Mouse (Mus musculus) forebrain, embryonic 12.5 days (tissue): ENCODE measurements around the gene Sdsl. TPM values are rescaled to one million over a fixed set of nuclear protein-coding genes. Genes with fewer than 3 reads are reported as not detected.

Experiments used
- ATAC-seq: fragments of 200-750 bp; cut with Nextera tagmentation; 2 replicates; pipeline ENCODE4 v1.8.0; 2017; ENCODE audit warnings: moderate TSS enrichment; ENCODE audit not compliant: low FRiP score
- H3K27ac ChIP-seq: fragments of 300-500 bp; sonication (generic); 2 replicates; pipeline ENCODE4 v1.5.1; 2016; ENCODE audit warnings: mild to moderate bottlenecking
- H3K27me3 ChIP-seq: fragments of 300-500 bp; sonication (generic); 2 replicates; pipeline ENCODE4 v1.6.1; 2016; ENCODE audit warnings: mild to moderate bottlenecking
- H3K36me3 ChIP-seq: fragments of 300-500 bp; sonication (generic); replicated peaks from 2 replicates; pipeline ENCODE4 v1.6.1; 2016; ENCODE audit warnings: mild to moderate bottlenecking
- H3K4me1 ChIP-seq: fragments of 300-500 bp; sonication (generic); 2 replicates; pipeline ENCODE4 v1.6.1; 2016
- H3K4me2 ChIP-seq: fragments of 300-500 bp; sonication (generic); 2 replicates; pipeline ENCODE4 v1.6.1; 2016; ENCODE audit warnings: mild to moderate bottlenecking, moderate library complexity
- H3K4me3 ChIP-seq: fragments of 300-500 bp; sonication (generic); replicated peaks from 2 replicates; pipeline ENCODE4 v1.5.1; 2016; ENCODE audit warnings: mild to moderate bottlenecking
- H3K9ac ChIP-seq: fragments of 300-500 bp; sonication (generic); 2 replicates; pipeline ENCODE4 v1.6.1; 2016; ENCODE audit warnings: mild to moderate bottlenecking
- H3K9me3 ChIP-seq: fragments of 300-500 bp; sonication (generic); 2 replicates; pipeline ENCODE4 v1.6.1; 2016
- WGBS: fragments of 180-500 bp; shearing (Covaris S2); methylation state at CpG from one replicate; pipeline ENCODE4 v1.1.7; 2016; 5-methylcytosine and 5-hydroxymethylcytosine counted together
- polyA plus RNA-seq: library from polyadenylated mRNA; unstranded; fragments of >200 nt; fragmentation: Nextera tagmentation; extraction: Ambion mirVana; gene quantifications from 2 replicates; pipeline ENCODE4 v1.2.1, GENCODE M21; 2016

Sdsl gene
- polyA plus RNA-seq, 1 experiment from 2014 or later: 4.5 TPM

DNA sequence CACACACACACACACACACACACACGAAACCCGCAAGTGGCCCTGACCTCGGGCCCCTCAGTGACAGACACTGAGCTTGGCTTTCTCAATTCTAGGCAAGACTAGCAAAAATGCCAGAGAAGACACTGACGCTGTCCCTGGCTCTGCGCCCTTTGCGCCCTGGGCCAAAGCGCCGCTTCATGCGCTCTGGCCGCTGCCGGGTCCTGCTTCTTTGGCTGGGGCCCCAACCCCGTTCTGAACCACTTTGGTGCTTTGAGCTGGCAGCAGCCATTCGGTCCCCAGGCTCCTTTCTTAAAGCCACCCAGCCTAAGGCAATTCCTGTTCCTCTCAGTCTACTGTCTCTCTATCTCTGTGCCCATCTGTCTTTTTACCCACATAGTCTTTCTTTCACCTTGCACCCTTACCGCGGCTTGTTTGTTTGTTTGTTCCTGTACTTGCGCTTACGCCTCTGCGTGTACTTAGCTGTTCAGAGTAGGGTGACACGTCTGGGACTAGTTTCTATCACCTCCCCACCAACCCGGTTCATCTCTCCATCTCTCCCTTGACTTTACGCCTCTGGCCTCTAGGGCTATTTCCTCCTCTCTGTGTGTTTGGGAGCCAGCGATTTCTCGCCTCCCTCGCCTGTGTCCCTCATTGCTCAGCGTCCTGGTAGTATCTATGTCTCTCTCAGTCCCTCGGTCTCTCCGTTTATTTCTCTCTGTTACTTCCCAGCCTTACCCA is 33.5 kb downstream of the Sdsl start:
- H3K9ac ChIP-seq: peak overlapping the region; percentile 61
- H3K27me3 ChIP-seq: peaks cover 64% of the 10 kb centered on the region
- ATAC-seq: no peak
- H3K9me3 ChIP-seq: no peaks in the 10 kb centered on the region
- H3K36me3 ChIP-seq: no peaks in the 10 kb centered on the region
- H3K4me2 ChIP-seq: peak overlapping the region; percentile 74
- peaks cover 57% of the 10 kb centered on the region for H3K4me1 ChIP-seq
- H3K27ac ChIP-seq: peak overlapping the region; percentile 88
- 17% methylated on average over 27 of the region's 27 CpGs for WGBS
- peak overlapping the region; percentile 37 for H3K4me3 ChIP-seq

DNA sequence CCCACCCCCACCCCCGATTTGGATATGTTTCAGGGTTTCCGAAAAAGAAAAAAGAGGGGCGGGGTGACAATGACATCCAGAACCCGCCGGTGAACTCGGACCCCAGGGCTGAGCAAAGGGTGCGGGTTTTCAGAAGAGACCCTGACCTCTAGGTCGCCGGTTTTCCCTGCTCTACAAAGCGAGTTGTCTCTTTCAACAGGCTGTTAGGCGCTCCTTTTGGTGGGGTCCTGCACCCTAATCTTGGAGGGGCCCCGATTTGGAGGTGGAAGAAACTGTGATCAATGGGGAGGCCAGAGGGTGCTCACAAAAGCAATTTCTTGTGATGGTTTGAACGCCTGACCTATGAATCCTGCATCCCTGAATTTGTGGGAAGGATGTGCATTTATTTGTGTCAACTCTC is 34.1 kb downstream of the Sdsl start:
- H3K4me2 ChIP-seq: peak overlapping the region; percentile 74
- ATAC-seq: no peak

DNA sequence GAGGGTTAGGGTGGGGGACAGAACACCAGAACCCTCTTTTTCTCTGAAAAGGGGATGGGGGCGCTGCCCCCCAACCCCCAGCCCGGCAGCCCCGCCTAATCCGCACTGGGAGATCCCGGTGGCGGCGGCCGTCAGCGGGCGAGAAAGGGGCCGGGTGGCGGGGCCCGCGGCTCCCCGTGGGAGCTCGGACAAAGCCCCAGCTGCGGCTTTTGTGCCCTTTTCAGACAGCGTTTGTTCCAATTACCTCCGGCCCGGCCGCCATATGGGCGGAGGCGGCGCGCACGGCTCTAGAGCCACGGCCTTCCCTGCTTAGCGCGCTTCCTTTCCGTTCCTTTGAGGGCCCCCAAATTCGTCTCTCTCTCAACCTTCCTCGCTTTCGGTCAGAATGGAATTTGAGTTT is 34.6 kb downstream of the Sdsl start:
- Histone ChIP-seq H3K4me2 (peak overlapping the region; percentile 74), H3K9me3 (no peaks in the 10 kb centered on the region), H3K9ac (peak overlapping the region; percentile 61), H3K27me3 (peaks cover 74% of the 10 kb centered on the region), H3K36me3 (no peaks in the 10 kb centered on the region), H3K4me1 (peaks cover 61% of the 10 kb centered on the region), H3K27ac (peak overlapping the region; percentile 88), H3K4me3 (peak overlapping the region; percentile 37)
- no peak for ATAC-seq
- WGBS: under 1% methylated on average over 33 of the region's 33 CpGs

More for the DNA sequence above, 34.1 kb downstream of the Sdsl start:
- Histone ChIP-seq H3K4me1 (peaks cover 57% of the 10 kb centered on the region), H3K36me3 (no peaks in the 10 kb centered on the region), H3K9me3 (no peaks in the 10 kb centered on the region), H3K27ac (peak overlapping the region; percentile 88), H3K9ac (peak overlapping the region; percentile 61), H3K27me3 (peaks cover 69% of the 10 kb centered on the region), H3K4me3 (peak overlapping the region; percentile 37)
- WGBS: 2% methylated on average over 13 of the region's 13 CpGs

DNA sequence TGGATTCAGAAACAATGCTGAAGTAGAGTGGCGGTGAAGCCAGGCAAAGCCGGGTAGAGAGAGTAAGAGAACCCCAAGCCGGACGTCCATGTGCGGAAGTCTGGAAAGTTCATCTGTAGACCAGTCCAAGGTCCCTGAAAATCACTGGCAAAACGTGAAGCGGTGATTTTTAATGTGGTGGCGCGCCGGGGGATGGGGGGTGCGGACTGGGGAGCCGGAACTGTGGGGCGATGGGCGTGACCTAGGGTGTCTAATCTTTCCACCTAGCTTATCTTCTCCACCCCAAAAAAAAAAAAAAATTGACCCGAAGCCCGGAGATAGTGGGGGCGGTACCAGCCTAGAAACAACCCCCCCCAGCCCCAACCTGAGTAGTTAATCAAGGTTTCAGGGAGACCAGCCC is 35.1 kb downstream of the Sdsl start:
- Histone ChIP-seq H3K27me3 (peaks cover 78% of the 10 kb centered on the region), H3K36me3 (no peaks in the 10 kb centered on the region), H3K9me3 (no peaks in the 10 kb centered on the region), H3K4me3 (peak overlapping the region; percentile 37), H3K4me1 (peaks cover 61% of the 10 kb centered on the region), H3K27ac (peak overlapping the region; percentile 88), H3K9ac (peak overlapping the region; percentile 61), H3K4me2 (peak overlapping the region; percentile 74)
- no peak for ATAC-seq
- WGBS: 2% methylated on average over 17 of the region's 17 CpGs

DNA sequence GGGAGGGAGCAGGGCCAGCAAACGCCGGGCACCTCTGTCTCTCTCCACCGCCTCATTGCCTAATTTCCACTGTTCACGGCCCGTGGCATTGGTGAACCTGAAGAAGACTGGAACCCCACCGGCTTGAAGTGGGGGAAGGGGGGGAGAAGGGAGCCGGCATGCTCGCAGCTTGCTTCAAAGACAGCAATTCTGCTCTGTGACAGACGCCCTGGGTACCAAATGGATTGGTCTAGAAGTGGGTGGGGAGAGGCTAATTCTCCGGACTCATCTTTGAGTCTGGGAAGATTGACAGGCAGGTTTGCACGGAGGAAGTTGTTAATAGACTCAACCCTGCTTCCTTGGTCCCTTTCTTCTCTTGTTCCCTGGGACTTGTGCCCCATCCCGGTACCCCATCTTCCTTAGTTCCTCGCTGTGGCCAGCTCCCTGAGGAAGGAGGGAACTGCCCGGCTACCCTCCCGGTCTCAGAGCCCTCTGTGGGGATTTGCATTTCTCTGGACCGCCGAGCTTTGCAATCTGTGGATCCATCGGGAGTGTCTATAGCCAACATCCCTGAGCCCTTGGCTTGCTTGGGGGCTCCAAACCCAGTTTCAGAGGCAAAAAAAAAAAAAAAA is 35.6 kb downstream of the Sdsl start:
- Histone ChIP-seq H3K4me3 (peak overlapping the region; percentile 49), H3K27me3 (peaks cover 83% of the 10 kb centered on the region), H3K9me3 (no peaks in the 10 kb centered on the region), H3K9ac (peak overlapping the region; percentile 68), H3K4me1 (peaks cover 64% of the 10 kb centered on the region), H3K36me3 (no peaks in the 10 kb centered on the region), H3K4me2 (peak overlapping the region; percentile 74), H3K27ac (peak overlapping the region; percentile 88)
- ATAC-seq: no peak
- under 1% methylated on average over 18 of the region's 18 CpGs for WGBS

DNA sequence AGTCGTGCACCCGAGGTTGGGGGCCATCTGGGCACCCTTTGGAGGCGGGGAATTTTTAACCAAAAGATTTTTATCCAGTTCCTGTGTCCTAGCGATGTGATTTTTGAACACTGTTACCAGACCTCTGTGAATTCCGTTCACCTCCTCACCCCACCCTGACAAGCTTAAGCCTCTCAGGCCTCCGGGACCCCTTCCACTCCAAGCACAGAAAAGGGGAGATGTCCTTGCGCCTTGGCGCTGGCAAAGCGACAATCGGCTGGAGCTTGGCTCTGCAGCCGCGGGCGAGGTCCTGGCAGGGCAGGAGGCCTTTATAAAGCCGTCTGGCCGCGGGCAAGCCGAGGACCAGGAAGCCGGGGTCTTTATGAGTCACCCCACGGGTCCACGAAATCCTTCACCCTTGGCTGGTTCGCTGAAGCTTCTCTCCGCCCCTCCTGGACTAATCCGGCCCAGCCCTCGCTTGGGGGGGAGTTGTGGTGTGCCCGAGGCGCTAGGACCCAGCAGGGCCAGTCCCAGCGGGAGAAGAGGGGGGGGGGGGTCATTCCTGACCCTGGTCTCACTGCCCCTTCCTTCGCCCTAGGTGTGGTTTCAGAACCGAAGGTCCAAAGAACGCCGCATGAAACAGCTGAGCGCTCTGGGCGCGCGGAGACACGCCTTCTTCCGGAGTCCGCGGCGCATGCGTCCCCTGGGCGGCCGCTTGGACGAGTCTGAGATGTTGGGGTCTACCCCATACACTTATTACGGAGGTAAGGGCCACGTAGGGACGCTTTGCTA is 36.7 kb downstream of the Sdsl start:
- Histone ChIP-seq H3K4me2 (peak overlapping the region; percentile 74), H3K4me3 (peak overlapping the region; percentile 49), H3K36me3 (no peaks in the 10 kb centered on the region), H3K4me1 (peaks cover 72% of the 10 kb centered on the region), H3K9me3 (no peaks in the 10 kb centered on the region), H3K27ac (peak overlapping the region; percentile 88), H3K27me3 (peaks cover 94% of the 10 kb centered on the region), H3K9ac (peak overlapping the region; percentile 68)
- ATAC-seq: no peak
- under 1% methylated on average over 44 of the region's 47 CpGs for WGBS

DNA sequence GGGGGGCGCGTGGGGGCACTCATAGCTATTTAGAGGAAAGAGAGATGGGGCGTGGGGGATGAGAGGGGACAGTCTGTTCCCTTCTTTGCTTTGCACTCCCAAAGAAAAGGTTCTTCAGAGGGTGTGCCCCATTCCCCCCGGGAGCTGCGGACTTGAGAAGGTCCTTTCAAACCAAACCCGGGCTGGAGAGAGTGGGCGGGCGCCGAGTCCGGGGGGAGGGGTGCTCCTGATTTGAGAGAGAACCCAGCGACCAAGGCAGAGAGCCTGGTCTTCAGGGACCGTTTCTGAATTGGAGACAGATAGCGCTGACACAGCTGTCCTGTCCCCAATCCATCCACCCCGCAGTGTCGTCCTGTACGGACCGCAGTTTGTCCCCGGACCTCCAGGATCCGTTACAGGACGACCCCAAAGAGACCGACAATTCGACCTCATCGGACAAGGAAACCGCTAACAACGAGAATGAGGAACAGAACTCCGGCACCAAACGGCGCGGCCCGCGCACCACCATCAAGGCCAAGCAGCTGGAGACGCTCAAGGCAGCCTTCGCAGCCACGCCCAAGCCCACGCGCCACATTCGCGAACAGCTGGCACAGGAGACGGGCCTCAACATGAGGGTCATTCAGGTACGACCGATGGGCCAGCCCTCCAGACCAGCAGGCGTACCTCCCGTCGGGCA is 37.5 kb downstream of the Sdsl start:
- Histone ChIP-seq H3K27me3 (peaks cover 97% of the 10 kb centered on the region), H3K9me3 (no peaks in the 10 kb centered on the region), H3K4me1 (peaks cover 68% of the 10 kb centered on the region), H3K9ac (peak overlapping the region; percentile 68), H3K27ac (peak overlapping the region; percentile 88), H3K4me2 (peak overlapping the region; percentile 74), H3K4me3 (peak overlapping the region; percentile 49), H3K36me3 (no peaks in the 10 kb centered on the region)
- WGBS: under 1% methylated on average over 44 of the region's 44 CpGs
- no peak for ATAC-seq

DNA sequence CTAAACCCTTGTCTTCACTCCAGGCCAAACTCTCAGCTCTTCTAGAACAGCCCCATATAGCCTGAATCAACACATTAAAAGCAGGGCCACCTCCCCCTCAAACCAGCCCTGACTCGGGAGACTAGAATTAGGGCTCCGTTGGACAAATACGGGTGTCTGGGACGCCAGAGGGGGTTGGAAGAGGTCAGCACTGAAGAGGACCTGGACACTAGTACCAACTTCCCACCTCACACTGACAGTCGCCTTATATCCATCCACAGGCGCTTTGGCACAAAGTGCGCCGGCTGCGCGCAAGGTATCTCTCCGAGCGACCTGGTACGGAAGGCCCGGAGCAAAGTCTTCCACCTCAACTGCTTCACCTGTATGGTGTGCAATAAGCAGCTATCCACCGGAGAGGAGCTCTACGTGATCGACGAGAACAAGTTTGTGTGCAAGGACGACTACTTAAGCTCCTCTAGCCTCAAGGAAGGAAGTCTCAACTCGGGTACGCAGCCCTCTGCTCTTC is 38.3 kb downstream of the Sdsl start:
- Histone ChIP-seq H3K9ac (peak overlapping the region; percentile 68), H3K4me2 (peak overlapping the region; percentile 74), H3K9me3 (no peaks in the 10 kb centered on the region), H3K27me3 (peaks cover 97% of the 10 kb centered on the region), H3K36me3 (no peaks in the 10 kb centered on the region), H3K4me3 (peak overlapping the region; percentile 49), H3K27ac (peak overlapping the region; percentile 88), H3K4me1 (peaks cover 59% of the 10 kb centered on the region)
- ATAC-seq: no peak
- WGBS: 6% methylated on average over 21 of the region's 21 CpGs

DNA sequence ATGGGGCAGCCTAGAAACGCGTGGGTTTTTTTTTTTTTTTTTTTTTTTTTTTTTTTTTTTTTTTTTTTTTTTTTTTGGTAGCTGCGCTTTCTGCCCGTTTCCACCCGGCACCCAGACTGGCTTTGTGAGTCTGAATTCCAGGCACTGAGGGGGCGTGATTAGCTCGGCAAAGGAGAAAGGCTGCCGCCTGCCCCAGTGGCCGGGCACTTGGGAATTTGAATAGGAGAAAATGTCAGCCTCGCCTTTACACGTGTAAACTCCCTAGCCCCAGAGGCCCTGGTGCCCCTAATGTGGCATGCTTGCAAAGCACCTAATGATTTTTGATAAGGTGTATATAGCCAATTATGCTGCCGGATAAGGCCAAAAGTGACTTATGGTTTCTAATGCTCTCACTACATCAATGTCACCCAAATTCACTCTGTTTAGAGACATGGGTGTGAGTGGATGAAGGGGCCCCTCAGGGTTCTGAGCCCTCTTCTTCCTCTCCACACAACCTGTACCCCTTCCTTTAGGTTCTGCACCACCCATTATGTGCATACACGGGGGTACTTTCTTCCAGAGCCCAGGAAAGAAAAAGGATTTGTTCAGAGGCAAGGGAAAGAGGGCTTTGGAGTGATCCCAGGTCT is 39.4 kb downstream of the Sdsl start:
- WGBS: under 1% methylated on average over 13 of the region's 13 CpGs
- H3K4me2 ChIP-seq: peak overlapping the region; percentile 74
- H3K9ac ChIP-seq: peak overlapping the region; percentile 68
- peak overlapping the region; percentile 88; the same call in 1 of the 2 replicates for H3K27ac ChIP-seq
- H3K27me3 ChIP-seq: peaks cover 97% of the 10 kb centered on the region
- H3K4me1 ChIP-seq: peaks cover 50% of the 10 kb centered on the region
- no peaks in the 10 kb centered on the region for H3K36me3 ChIP-seq
- ATAC-seq: no peak
- H3K9me3 ChIP-seq: no peaks in the 10 kb centered on the region
- H3K4me3 ChIP-seq: peak overlapping the region; percentile 49

DNA sequence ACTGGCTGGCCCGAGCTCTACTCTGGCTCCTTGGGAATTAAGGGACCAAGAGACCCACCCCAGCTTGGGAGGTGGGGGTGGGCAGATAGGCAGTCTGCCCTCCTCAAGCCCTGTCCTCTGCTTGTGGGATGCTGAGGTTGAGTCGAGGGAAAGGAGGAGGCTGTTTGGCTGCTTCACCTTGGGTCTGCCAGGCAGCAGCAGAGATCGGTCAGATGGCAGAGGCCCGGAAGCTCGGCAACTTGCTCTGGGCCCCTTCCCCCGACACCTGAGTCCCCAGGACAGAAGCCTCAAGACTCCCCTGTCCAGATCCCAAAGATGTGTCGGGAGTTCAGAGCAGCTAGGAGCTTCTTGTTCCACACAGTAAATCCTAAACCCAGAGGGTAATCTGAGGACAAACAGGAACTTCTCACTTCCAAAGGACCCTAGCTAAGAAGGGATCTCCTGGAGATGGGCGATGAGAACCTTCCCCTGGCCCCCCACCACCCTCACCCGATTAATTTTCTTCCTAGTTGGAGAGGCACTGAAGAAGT is 40.1 kb downstream of the Sdsl start:
- no peak for ATAC-seq

More for the DNA sequence above, 40.1 kb downstream of the Sdsl start:
- H3K36me3 ChIP-seq: no peaks in the 10 kb centered on the region
- peaks cover 97% of the 10 kb centered on the region for H3K27me3 ChIP-seq
- peak overlapping the region; percentile 51 for H3K4me2 ChIP-seq
- peaks cover 50% of the 10 kb centered on the region for H3K4me1 ChIP-seq
- H3K9ac ChIP-seq: peak overlapping the region; percentile 64
- H3K27ac ChIP-seq: peak overlapping the region; percentile 80
- H3K4me3 ChIP-seq: peak overlapping the region; percentile 49
- WGBS: 0% methylated on average over 9 of the region's 9 CpGs
- H3K9me3 ChIP-seq: no peaks in the 10 kb centered on the region
